Mouse (Mus musculus) forebrain, embryonic 11.5 days (tissue): ENCODE measurements at regions not wholly inside any gene's neighbourhood (a gene's known extent, or its start where the extent isn't known, plus 50 kb on each side); places are given as distances from the start of the nearest gene placed in this dataset.

Source experiments
- ATAC-seq: fragments of 200-750 bp; cut with Nextera tagmentation; replicated peaks from 2 replicates; pipeline ENCODE4 v1.8.0; 2017; ENCODE audit warnings: moderate TSS enrichment; ENCODE audit not compliant: low FRiP score
- DNase-seq: peaks from one replicate; pipeline ENCODE4 v3.0.0-alpha.2; 2017; ENCODE audit warnings: low spot score
- H3K27ac ChIP-seq: fragments of 300-500 bp; sonication (generic); 2 replicates; pipeline ENCODE4 v1.5.1; 2014; ENCODE audit warnings: low read depth, low read length
- H3K27me3 ChIP-seq: fragments of 300-500 bp; sonication (generic); 2 replicates; pipeline ENCODE4 v1.6.1; 2014; ENCODE audit warnings: mild to moderate bottlenecking, low read length, mixed read lengths; ENCODE audit not compliant: control insufficient read depth, insufficient read depth
- H3K36me3 ChIP-seq: fragments of 300-500 bp; sonication (generic); 2 replicates; pipeline ENCODE4 v1.6.1; 2014; ENCODE audit warnings: mild to moderate bottlenecking, low read length, moderate library complexity, mixed read lengths; ENCODE audit not compliant: control insufficient read depth, insufficient read depth
- H3K4me1 ChIP-seq: fragments of 300-500 bp; sonication (generic); replicated peaks from 2 replicates; pipeline ENCODE4 v1.6.1; 2014; ENCODE audit warnings: low read length, mixed read lengths; ENCODE audit not compliant: control insufficient read depth, insufficient read depth
- H3K4me2 ChIP-seq: fragments of 300-500 bp; sonication (generic); 2 replicates; pipeline ENCODE4 v1.6.1; 2014; ENCODE audit warnings: low read depth, mild to moderate bottlenecking, low read length, moderate library complexity, mixed read lengths; ENCODE audit not compliant: severe bottlenecking
- H3K4me3 ChIP-seq: fragments of 300-500 bp; sonication (generic); 2 replicates; pipeline ENCODE4 v1.5.1; 2014; ENCODE audit warnings: low read depth, low read length
- H3K9ac ChIP-seq: fragments of 300-500 bp; sonication (generic); 2 replicates; pipeline ENCODE4 v1.6.1; 2014; ENCODE audit warnings: low read length
- H3K9me3 ChIP-seq: fragments of 300-500 bp; sonication (generic); 2 replicates; pipeline ENCODE4 v1.6.1; 2016; ENCODE audit warnings: low read length, mixed read lengths; ENCODE audit not compliant: control insufficient read depth
- WGBS: fragments of 180-500 bp; shearing (Covaris S2); extraction: QIAGEN DNeasy Blood & Tissue Kit; methylation state at CpG from one replicate; pipeline ENCODE4 v1.1.7; 2014; 5-methylcytosine and 5-hydroxymethylcytosine counted together

- WGBS = 80% methylated on average over 5 of the region's 5 CpGs
- H3K27ac ChIP-seq = no peak overlapping the region
- H3K4me2 ChIP-seq = no peak overlapping the region
- no peak overlapping the region for H3K9ac ChIP-seq
- no peaks in the 10 kb centered on the region for H3K36me3 ChIP-seq
- H3K4me3 ChIP-seq = no peak overlapping the region
- no peak for DNase-seq
- no peak for ATAC-seq
- H3K27me3 ChIP-seq = no peaks in the 10 kb centered on the region
- H3K4me1 ChIP-seq = no peaks in the 10 kb centered on the region
- no peaks in the 10 kb centered on the region for H3K9me3 ChIP-seq
Observed at GRCm38 (mm10) chr16:76222960-76223359, 150.7 kb downstream of the Nrip1 start.

GRCm38 (mm10) chr16:76220466-76220865 is 153.2 kb downstream of the Nrip1 start:
- Histone ChIP-seq H3K4me3 (no peak overlapping the region), H3K27ac (no peak overlapping the region), H3K9me3 (no peaks in the 10 kb centered on the region), H3K27me3 (no peaks in the 10 kb centered on the region), H3K9ac (no peak overlapping the region), H3K4me1 (no peaks in the 10 kb centered on the region), H3K4me2 (no peak overlapping the region), H3K36me3 (no peaks in the 10 kb centered on the region)
- 91% methylated on average over 3 of the region's 3 CpGs for WGBS
- DNase-seq (no peak), ATAC-seq (no peak)

GRCm38 (mm10) chr16:76219233-76219632 is 154.4 kb downstream of the Nrip1 start:
- no peak overlapping the region for H3K4me2 ChIP-seq
- H3K4me1 ChIP-seq = no peaks in the 10 kb centered on the region
- no peak overlapping the region for H3K27ac ChIP-seq
- H3K9ac ChIP-seq = no peak overlapping the region
- H3K4me3 ChIP-seq = no peak overlapping the region
- H3K27me3 ChIP-seq = no peaks in the 10 kb centered on the region
- ATAC-seq = no peak
- no peaks in the 10 kb centered on the region for H3K9me3 ChIP-seq
- H3K36me3 ChIP-seq = no peaks in the 10 kb centered on the region
- DNase-seq = no peak

GRCm38 (mm10) chr16:76218310-76219170 is 155.1 kb downstream of the Nrip1 start:
- Histone ChIP-seq H3K27ac (no peak overlapping the region), H3K9me3 (no peaks in the 10 kb centered on the region), H3K4me1 (no peaks in the 10 kb centered on the region), H3K9ac (no peak overlapping the region), H3K36me3 (no peaks in the 10 kb centered on the region), H3K27me3 (no peaks in the 10 kb centered on the region), H3K4me2 (no peak overlapping the region), H3K4me3 (no peak overlapping the region)
- no peak for DNase-seq
- 94% methylated on average over 11 of the region's 11 CpGs for WGBS
- no peak for ATAC-seq

GRCm38 (mm10) chr16:76216184-76216583 is 157.4 kb downstream of the Nrip1 start:
- no peak overlapping the region for H3K4me3 ChIP-seq
- no peak for DNase-seq
- H3K27ac ChIP-seq = no peak overlapping the region
- H3K9ac ChIP-seq = no peak overlapping the region
- H3K27me3 ChIP-seq = no peaks in the 10 kb centered on the region
- H3K4me1 ChIP-seq = no peaks in the 10 kb centered on the region
- no peaks in the 10 kb centered on the region for H3K36me3 ChIP-seq
- 57% methylated on average over 8 of the region's 9 CpGs for WGBS
- no peak overlapping the region for H3K4me2 ChIP-seq
- ATAC-seq = no peak
- no peaks in the 10 kb centered on the region for H3K9me3 ChIP-seq

- DNase-seq = no peak
- no peak overlapping the region for H3K4me2 ChIP-seq
- no peak for ATAC-seq
- H3K4me3 ChIP-seq = no peak overlapping the region
- H3K9me3 ChIP-seq = no peaks in the 10 kb centered on the region
- H3K9ac ChIP-seq = no peak overlapping the region
- H3K27ac ChIP-seq = no peak overlapping the region
- H3K36me3 ChIP-seq = no peaks in the 10 kb centered on the region
- WGBS = 80% methylated on average over 5 of the region's 5 CpGs
- H3K27me3 ChIP-seq = no peaks in the 10 kb centered on the region
- no peaks in the 10 kb centered on the region for H3K4me1 ChIP-seq
Observed at GRCm38 (mm10) chr16:76215558-76215957, 158.1 kb downstream of the Nrip1 start.

GRCm38 (mm10) chr16:76201773-76202571 is 171.7 kb downstream of the Nrip1 start:
- WGBS = 69% methylated on average over 11 of the region's 11 CpGs

GRCm38 (mm10) chr16:76200801-76201728 is 172.6 kb downstream of the Nrip1 start:
- no peak overlapping the region for H3K9ac ChIP-seq
- WGBS = 76% methylated on average over 9 of the region's 9 CpGs
- no peaks in the 10 kb centered on the region for H3K36me3 ChIP-seq
- H3K27me3 ChIP-seq = no peaks in the 10 kb centered on the region
- no peaks in the 10 kb centered on the region for H3K4me1 ChIP-seq
- ATAC-seq = no peak
- no peak for DNase-seq
- no peak overlapping the region for H3K27ac ChIP-seq
- H3K4me2 ChIP-seq = no peak overlapping the region
- H3K4me3 ChIP-seq = no peak overlapping the region
- H3K9me3 ChIP-seq = no peaks in the 10 kb centered on the region

More at GRCm38 (mm10) chr16:76201773-76202571, 171.7 kb downstream of the Nrip1 start:
- Histone ChIP-seq H3K4me3 (no peak overlapping the region), H3K36me3 (no peaks in the 10 kb centered on the region), H3K27ac (no peak overlapping the region), H3K9ac (no peak overlapping the region), H3K9me3 (no peaks in the 10 kb centered on the region), H3K4me2 (no peak overlapping the region), H3K27me3 (no peaks in the 10 kb centered on the region), H3K4me1 (no peaks in the 10 kb centered on the region)
- DNase-seq = no peak
- ATAC-seq = no peak
